Mouse (Mus musculus) megakaryocyte-erythroid progenitor cell, adult 5-6 weeks (primary cell): ENCODE measurements around the gene March6. TPM values are rescaled to one million over a fixed set of nuclear protein-coding genes. Genes with fewer than 3 reads are reported as not detected.

ENCODE experiments used
- ATAC-seq: replicated peaks from 2 replicates; pipeline ENCODE4 v1.8.0; 2016; ENCODE audit warnings: mild to moderate bottlenecking, inconsistent platforms; ENCODE audit not compliant: severe bottlenecking, poor library complexity, low FRiP score, low TSS enrichment
- total RNA-seq, 2 experiments: library from RNA; stranded (forward) in 1 of 2; stranded (reverse) in 1 of 2; fragments of 200-1000, 215-1000 nt in 1 of 2; fragments of >200 nt in 1 of 2; fragmentation: Nextera tagmentation in 1 of 2; gene quantifications; 2 replicates each; pipeline ENCODE4 v1.2.3; 2014 to 2017

The March6 gene
- total RNA-seq, 2 experiments from 2014 or later, result 53.1 to 60.8 TPM

GRCm38 (mm10) chr15:31545058-31545457, 14.2 kb upstream of the March6 start:
- ATAC-seq, result no peak

- no peak for ATAC-seq
Observed at GRCm38 (mm10) chr15:31543246-31543645, 12.4 kb upstream of the March6 start.

GRCm38 (mm10) chr15:31542013-31542958, 11.4 kb upstream of the March6 start:
- ATAC-seq, result no peak

GRCm38 (mm10) chr15:31540513-31540802, 9.6 kb upstream of the March6 start:
- peak; percentile 40 for ATAC-seq

GRCm38 (mm10) chr15:31539643-31540512, 9.0 kb upstream of the March6 start:
- ATAC-seq, result peak; percentile 86

GRCm38 (mm10) chr15:31538346-31538745, 7.5 kb upstream of the March6 start:
- ATAC-seq, result no peak

GRCm38 (mm10) chr15:31537706-31538105, 6.9 kb upstream of the March6 start:
- ATAC-seq, result no peak

- no peak for ATAC-seq
Observed at GRCm38 (mm10) chr15:31536051-31536737, 5.3 kb upstream of the March6 start.

- no peak for ATAC-seq
Observed at GRCm38 (mm10) chr15:31535259-31535855, 4.5 kb upstream of the March6 start.

- ATAC-seq, result no peak
Observed at GRCm38 (mm10) chr15:31534421-31535258, 3.8 kb upstream of the March6 start.

- peak; percentile 70 for ATAC-seq
Observed at GRCm38 (mm10) chr15:31533529-31533928, 2.7 kb upstream of the March6 start.

GRCm38 (mm10) chr15:31532331-31533021, 1.6 kb upstream of the March6 start:
- ATAC-seq, result peak; percentile 60

GRCm38 (mm10) chr15:31531446-31532330, 835 bp upstream of the March6 start:
- peak; percentile 36 for ATAC-seq

- no peak for ATAC-seq
Observed at GRCm38 (mm10) chr15:31529811-31530658, 818 bp downstream of the March6 start.

GRCm38 (mm10) chr15:31529103-31529502, 1.8 kb downstream of the March6 start:
- ATAC-seq, result no peak

- no peak for ATAC-seq
Observed at GRCm38 (mm10) chr15:31528477-31528876, 2.4 kb downstream of the March6 start.
